Mouse (Mus musculus): ENCODE results near the gene Shank2. TPM values are rescaled to one million over a fixed set of nuclear protein-coding genes. Genes with fewer than 3 reads are reported as not detected.

The Shank2 gene
- total RNA-seq, 1 experiment from 2014 or later: not detected

GRCm38 (mm10) chr7:144258332-144258731, 256.6 kb downstream of the Shank2 start:
- no peak for ATAC-seq (replicated peaks in 1 of 2; ENCODE audit: insufficient read depth in 1 of 2, low FRiP score in 2 of 2, low TSS enrichment in 1 of 2, low read depth in 1 of 2, poor library complexity in 2 of 2, severe bottlenecking in 2 of 2)

DNA sequence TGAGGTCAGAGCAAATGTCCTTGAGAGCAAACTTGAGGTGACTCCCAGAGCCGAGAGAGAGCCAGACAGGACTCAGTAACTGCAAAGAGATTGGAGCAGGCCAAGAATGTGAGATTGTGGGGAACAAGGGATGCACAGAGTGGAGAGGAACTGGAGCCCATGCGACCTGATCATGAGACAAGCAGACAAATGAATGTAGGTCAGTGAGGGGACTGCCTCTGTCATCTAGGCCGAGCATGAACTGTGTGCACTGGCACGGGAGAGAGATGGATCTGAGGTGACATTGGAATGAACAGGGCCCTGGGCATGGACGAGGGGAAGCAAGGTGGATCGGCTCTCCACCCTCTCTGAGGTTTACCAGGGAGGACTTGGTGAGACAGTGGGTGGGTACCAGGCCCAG, 260.9 kb downstream of the Shank2 start:
- no peak for ATAC-seq (replicated peaks in 1 of 2; ENCODE audit: insufficient read depth in 1 of 2, low FRiP score in 2 of 2, low TSS enrichment in 1 of 2, low read depth in 1 of 2, poor library complexity in 2 of 2, severe bottlenecking in 2 of 2)

DNA sequence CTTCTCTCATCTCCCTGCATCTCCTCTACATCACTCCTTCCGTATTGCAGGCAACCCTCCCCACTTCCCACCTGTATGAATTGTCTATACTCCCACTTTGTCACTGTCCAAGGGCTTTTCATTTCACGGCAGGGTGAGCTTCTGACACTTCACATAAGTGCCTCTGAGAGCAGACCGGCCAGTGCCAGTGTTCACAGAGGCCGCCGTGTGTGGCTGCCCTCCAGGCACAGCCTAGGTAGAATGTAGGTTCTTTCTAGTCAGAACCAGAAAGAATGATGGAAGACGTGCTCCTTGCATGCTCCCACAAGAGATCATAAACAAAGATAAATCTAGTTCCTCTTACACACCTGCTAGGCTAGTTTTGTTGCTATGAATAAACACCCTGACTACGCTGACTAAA, 265.0 kb downstream of the Shank2 start:
- ATAC-seq (replicated peaks in 1 of 2; ENCODE audit: insufficient read depth in 1 of 2, low FRiP score in 2 of 2, low TSS enrichment in 1 of 2, low read depth in 1 of 2, poor library complexity in 2 of 2, severe bottlenecking in 2 of 2): no peak

DNA sequence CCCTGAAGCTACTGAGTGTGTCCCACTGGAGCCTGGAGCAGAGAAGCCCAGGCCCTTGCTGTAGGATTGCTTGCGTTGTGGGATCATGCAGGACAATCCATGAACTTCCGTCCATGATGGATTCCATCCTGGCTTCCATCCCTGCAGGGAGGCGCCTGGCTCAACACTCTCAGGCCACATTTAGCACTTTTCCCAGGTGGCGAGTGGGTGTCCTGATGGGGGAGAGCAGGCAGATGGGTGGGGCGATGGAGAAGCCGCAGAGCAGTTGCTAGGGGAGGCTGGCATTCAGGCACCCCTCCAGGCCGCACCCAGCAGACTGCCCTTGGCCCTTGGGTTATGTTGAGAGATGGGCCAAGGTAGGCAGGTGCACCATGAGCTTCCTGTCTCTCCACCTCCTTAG, 266.6 kb downstream of the Shank2 start:
- ATAC-seq (replicated peaks in 1 of 2; ENCODE audit: insufficient read depth in 1 of 2, low FRiP score in 2 of 2, low TSS enrichment in 1 of 2, low read depth in 1 of 2, poor library complexity in 2 of 2, severe bottlenecking in 2 of 2): no peak

DNA sequence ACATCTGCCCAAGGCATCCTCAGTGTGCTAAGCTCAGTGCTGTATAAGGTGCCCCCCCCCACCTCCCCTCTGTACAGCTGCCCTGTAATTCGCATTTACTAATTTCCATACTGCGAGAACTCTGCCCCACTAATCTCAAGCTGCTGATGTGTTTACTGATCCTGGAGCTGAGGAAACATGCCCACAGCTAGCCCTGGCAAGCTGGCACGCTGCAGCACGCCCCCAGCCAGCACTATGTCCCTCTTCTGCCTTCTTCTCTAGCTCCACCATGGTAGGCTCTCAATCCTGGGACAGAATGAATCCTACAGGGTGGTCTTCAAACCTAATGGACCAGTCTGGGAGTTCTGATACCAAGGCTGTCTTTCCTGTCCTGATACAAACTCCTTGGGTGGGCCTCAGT, 267.1 kb downstream of the Shank2 start:
- ATAC-seq (replicated peaks in 1 of 2; ENCODE audit: insufficient read depth in 1 of 2, low FRiP score in 2 of 2, low TSS enrichment in 1 of 2, low read depth in 1 of 2, poor library complexity in 2 of 2, severe bottlenecking in 2 of 2): no peak

DNA sequence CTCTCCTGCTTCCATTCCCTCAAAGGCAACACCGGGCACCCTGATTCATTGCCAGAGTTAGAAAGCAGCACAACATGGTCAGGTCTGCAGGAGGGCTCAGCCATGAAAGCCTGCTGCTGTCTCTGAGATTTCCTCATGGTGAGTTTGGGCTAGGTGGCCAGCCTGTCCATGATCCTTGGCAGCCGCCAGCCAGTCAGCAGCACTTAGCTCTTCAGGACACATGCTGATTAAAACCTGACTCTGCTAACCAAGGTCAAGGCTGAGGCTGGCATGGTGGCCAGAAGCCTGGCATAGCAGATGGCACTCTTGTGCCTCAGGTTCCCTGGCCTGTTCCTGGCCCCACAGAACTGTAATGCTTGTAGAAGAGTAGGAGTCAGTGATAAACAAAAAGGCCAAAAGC, 269.3 kb downstream of the Shank2 start:
- ATAC-seq (replicated peaks in 1 of 2; ENCODE audit: insufficient read depth in 1 of 2, low FRiP score in 2 of 2, low TSS enrichment in 1 of 2, low read depth in 1 of 2, poor library complexity in 2 of 2, severe bottlenecking in 2 of 2): no peak

DNA sequence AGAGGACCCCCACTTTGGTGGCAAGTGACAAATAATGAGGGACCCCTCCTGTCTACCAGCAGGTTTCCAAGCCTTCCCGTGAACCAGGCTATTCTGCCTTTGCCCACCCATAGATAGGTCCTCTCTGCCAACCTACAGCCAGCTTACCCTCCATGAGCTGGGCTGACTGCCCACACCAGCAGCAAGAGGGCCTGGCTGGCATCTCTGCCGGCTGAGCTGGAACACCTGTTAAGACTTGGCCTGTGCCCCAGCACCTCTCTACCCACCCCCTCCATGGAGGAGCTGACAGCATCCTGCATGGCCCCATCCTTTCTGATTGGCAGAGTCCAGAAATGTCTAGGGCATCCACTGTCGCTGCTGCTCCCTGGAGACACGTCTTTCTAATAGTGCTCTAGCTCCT, 277.0 kb downstream of the Shank2 start:
- no peak for ATAC-seq (replicated peaks in 1 of 2; ENCODE audit: insufficient read depth in 1 of 2, low FRiP score in 2 of 2, low TSS enrichment in 1 of 2, low read depth in 1 of 2, poor library complexity in 2 of 2, severe bottlenecking in 2 of 2)

- no peak for ATAC-seq (replicated peaks in 1 of 2; ENCODE audit: insufficient read depth in 1 of 2, low FRiP score in 2 of 2, low TSS enrichment in 1 of 2, low read depth in 1 of 2, poor library complexity in 2 of 2, severe bottlenecking in 2 of 2)
These were observed 282.0 kb downstream of the Shank2 start for GRCm38 (mm10) chr7:144283701-144284100.

GRCm38 (mm10) chr7:144284241-144285065, 282.7 kb downstream of the Shank2 start:
- ATAC-seq (replicated peaks in 1 of 2; ENCODE audit: insufficient read depth in 1 of 2, low FRiP score in 2 of 2, low TSS enrichment in 1 of 2, low read depth in 1 of 2, poor library complexity in 2 of 2, severe bottlenecking in 2 of 2): no peak

DNA sequence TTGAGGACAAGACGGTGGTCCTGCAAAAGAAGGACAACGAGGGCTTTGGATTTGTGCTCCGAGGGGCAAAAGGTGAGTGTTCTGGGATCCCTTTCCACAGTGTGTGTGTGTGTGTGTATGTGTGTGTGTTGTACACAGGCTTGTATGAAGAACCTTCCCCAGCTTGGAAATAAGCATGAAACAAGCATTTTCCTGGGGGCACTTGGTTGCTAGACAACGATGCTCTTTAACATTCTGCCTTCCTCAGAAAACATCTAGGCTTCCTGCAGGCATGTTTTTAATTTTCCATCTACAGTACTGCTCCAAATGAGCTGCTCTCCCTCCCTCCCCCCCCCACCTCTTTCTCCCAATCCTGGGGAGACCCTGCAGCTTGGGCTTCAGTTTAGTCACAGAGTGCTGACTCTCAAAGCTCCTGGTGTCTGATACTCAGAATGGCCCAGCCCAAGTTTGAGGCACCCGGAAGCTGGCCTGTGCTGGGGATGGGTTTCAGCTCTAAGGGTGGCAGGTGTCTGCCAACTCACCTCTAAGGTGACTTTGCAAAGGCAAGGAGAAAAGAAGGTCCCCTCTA, 283.4 kb downstream of the Shank2 start:
- no peak for ATAC-seq (replicated peaks in 1 of 2; ENCODE audit: insufficient read depth in 1 of 2, low FRiP score in 2 of 2, low TSS enrichment in 1 of 2, low read depth in 1 of 2, poor library complexity in 2 of 2, severe bottlenecking in 2 of 2)

DNA sequence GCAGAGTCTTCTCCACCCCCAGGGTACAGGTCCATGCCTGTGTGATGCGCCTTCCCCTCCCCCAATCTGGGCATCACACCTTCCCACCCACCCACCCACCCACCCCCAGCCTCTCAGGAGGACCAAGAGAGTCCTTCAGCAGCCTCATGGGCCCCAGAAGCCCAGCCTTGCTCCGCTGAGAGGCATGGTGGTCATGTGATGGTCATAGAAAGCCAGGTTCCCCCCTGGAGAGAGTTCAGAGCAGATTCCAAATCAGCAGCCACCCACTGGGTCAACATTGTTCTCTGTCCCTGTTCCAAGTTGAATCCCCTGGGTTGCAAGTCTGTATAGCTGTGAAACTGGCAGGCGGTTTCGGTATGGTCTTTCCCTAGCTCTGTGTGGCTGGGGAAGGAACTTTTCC, 284.2 kb downstream of the Shank2 start:
- no peak for ATAC-seq (replicated peaks in 1 of 2; ENCODE audit: insufficient read depth in 1 of 2, low FRiP score in 2 of 2, low TSS enrichment in 1 of 2, low read depth in 1 of 2, poor library complexity in 2 of 2, severe bottlenecking in 2 of 2)

- no peak for ATAC-seq (replicated peaks in 1 of 2; ENCODE audit: insufficient read depth in 1 of 2, low FRiP score in 2 of 2, low TSS enrichment in 1 of 2, low read depth in 1 of 2, poor library complexity in 2 of 2, severe bottlenecking in 2 of 2)
These were observed 286.3 kb downstream of the Shank2 start for GRCm38 (mm10) chr7:144287991-144288390.

DNA sequence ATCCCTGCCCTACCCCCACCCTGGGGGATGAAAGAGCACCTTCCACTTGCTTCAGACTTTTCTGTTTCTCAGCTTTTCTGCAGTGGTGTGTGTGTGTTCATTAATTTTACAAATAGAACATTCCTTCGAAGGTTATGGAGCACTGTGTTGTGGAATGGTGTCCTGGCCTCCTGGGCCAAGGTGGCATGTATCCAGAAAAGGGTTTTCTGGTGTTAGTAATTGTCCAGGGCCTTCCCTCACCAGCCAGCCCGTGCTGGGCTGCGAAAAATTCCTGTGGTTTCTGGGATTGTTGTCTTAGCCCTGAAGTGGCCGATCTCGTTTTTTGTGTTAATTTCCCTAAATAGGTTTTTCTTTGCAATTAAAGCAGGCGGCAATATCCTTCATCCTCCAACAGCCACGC, 289.8 kb downstream of the Shank2 start:
- ATAC-seq (replicated peaks in 1 of 2; ENCODE audit: insufficient read depth in 1 of 2, low FRiP score in 2 of 2, low TSS enrichment in 1 of 2, low read depth in 1 of 2, poor library complexity in 2 of 2, severe bottlenecking in 2 of 2): no peak

- ATAC-seq (replicated peaks in 1 of 2; ENCODE audit: insufficient read depth in 1 of 2, low FRiP score in 2 of 2, low TSS enrichment in 1 of 2, low read depth in 1 of 2, poor library complexity in 2 of 2, severe bottlenecking in 2 of 2): no peak
These were observed 291.9 kb downstream of the Shank2 start for GRCm38 (mm10) chr7:144293611-144294010.

DNA sequence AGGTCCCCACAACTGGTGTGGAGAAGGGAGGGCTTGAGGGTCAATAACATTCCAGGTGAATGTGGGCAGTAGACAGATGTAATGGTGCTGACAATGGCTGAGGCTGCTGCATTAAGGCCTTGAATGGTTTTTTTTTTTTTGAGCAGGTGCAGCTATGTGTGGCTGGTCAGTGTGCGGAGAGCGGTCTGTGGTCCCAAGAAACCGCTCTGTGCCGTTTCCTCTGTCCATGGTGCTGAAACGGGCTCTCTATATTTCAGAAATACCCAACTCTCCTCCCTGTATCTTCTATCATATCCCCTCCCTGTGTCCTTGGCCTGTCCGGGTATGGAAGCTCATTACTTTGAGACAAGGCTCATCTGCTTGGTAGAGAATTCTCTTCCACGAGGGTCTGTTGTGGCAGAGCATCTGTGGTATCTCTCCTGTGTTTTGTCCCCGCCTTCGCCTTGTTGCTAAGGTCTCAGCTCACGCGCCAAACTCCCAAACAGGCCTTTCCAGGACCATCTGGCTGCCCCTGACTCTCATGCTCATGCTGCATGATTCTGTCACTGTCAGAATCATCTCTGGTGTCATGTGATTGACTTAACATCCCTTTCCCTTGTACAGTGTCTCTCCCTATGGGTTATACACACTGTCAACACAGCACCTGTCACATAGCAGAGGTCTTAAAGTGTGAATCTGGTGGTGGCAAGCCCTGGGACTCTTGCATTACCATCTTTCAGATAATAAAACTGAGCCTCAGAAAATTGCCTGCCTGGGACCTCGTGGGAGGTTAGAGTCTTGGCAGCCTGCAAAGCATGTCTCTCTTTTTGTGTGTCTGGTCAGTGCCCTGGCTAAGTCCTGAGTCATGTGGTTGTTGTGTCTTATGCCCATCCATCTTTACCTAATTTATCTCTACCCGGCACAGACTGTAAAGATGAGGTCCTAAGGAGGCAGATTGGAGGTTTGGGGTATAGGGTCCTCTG, 292.8 kb downstream of the Shank2 start:
- ATAC-seq (replicated peaks in 1 of 2; ENCODE audit: insufficient read depth in 1 of 2, low FRiP score in 2 of 2, low TSS enrichment in 1 of 2, low read depth in 1 of 2, poor library complexity in 2 of 2, severe bottlenecking in 2 of 2): peak in 1 of 2 experiments; percentile 58; a peak in 1 of 4 replicates

DNA sequence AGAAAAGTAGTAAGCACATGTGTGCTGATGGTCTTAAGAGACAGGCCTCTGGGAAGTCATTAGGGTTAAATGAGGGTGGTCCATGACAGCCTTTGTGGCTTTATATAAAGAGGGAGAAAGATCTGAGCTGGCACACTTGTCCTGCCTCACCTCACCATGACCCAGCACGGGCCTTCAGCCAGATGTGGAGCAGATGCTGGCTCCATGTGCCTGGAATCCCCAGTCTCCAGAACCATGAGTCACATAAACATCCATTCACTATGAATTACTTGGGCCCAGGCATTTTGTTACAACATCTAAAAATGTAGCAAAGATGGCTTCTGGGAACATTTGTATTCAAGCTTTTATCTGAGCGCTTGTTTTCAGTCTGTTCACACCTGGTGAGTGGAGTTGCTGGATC, 297.6 kb downstream of the Shank2 start:
- no peak for ATAC-seq (replicated peaks in 1 of 2; ENCODE audit: insufficient read depth in 1 of 2, low FRiP score in 2 of 2, low TSS enrichment in 1 of 2, low read depth in 1 of 2, poor library complexity in 2 of 2, severe bottlenecking in 2 of 2)

GRCm38 (mm10) chr7:144301646-144302045, 299.9 kb downstream of the Shank2 start:
- no peak for ATAC-seq (replicated peaks in 1 of 2; ENCODE audit: insufficient read depth in 1 of 2, low FRiP score in 2 of 2, low TSS enrichment in 1 of 2, low read depth in 1 of 2, poor library complexity in 2 of 2, severe bottlenecking in 2 of 2)

- no peak for ATAC-seq (replicated peaks in 1 of 2; ENCODE audit: insufficient read depth in 1 of 2, low FRiP score in 2 of 2, low TSS enrichment in 1 of 2, low read depth in 1 of 2, poor library complexity in 2 of 2, severe bottlenecking in 2 of 2)
These were observed 300.8 kb downstream of the Shank2 start for GRCm38 (mm10) chr7:144302498-144302897.

Data from hematopoietic stem cell, adult 5-6 weeks (primary cell).